Mouse (Mus musculus): Measurements from ENCODE around the gene 4930407I10Rik.

The 4930407I10Rik gene

GRCm38 (mm10) chr15:82063909-82064308 lies 5.0 kb downstream of the 4930407I10Rik start:
- DNase-seq = no peak

- peak; percentile 80 for DNase-seq
Observed at GRCm38 (mm10) chr15:82065511-82065910, 6.6 kb downstream of the 4930407I10Rik start.

- DNase-seq = no peak
Observed at GRCm38 (mm10) chr15:82069898-82070297, 10.9 kb downstream of the 4930407I10Rik start, which contains the start of gene Mei1. TSS of gene Mei1 (plus strand) at chr15:82069996.

- no peak for DNase-seq
Observed at GRCm38 (mm10) chr15:82071816-82072469, 13.0 kb downstream of the 4930407I10Rik start.

GRCm38 (mm10) chr15:82073490-82073889 lies 14.5 kb downstream of the 4930407I10Rik start:
- no peak for DNase-seq

GRCm38 (mm10) chr15:82079883-82080282 lies 20.9 kb downstream of the 4930407I10Rik start:
- DNase-seq = no peak

- DNase-seq = peak; percentile 81
Observed at GRCm38 (mm10) chr15:82081161-82081560, 22.2 kb downstream of the 4930407I10Rik start.

- peak; percentile 78 for DNase-seq
Observed at GRCm38 (mm10) chr15:82085606-82086005, 26.7 kb downstream of the 4930407I10Rik start.

GRCm38 (mm10) chr15:82086131-82086530 lies 27.2 kb downstream of the 4930407I10Rik start:
- DNase-seq = peak; percentile 77

- DNase-seq = peak; percentile 61
Observed at GRCm38 (mm10) chr15:82087266-82087665, 28.3 kb downstream of the 4930407I10Rik start.

GRCm38 (mm10) chr15:82091061-82091460 lies 32.1 kb downstream of the 4930407I10Rik start:
- no peak for DNase-seq

- DNase-seq = peak; percentile 80
Observed at GRCm38 (mm10) chr15:82106953-82107555, 48.1 kb downstream of the 4930407I10Rik start.
